Mouse (Mus musculus) gastrocnemius, postnatal 36 days (tissue): Measurements from ENCODE around the gene Cryzl1. TPM values are rescaled to one million over a fixed set of nuclear protein-coding genes. Genes with fewer than 3 reads are reported as not detected.

ENCODE experiments used
- DNase-seq, 2 experiments: peaks; one replicate each; pipeline ENCODE4 v3.0.0; 2022
- intact Hi-C: fragments of 180-260 bp; cut with DNase I; formaldehyde crosslinking; loops from one replicate; pipeline ENCODE4 v1.15.1; 2025
- long read RNA-seq, 2 experiments: library from polyadenylated mRNA; stranded (forward); transcript quantifications; one replicate each; pipeline ENCODE4 v2.0.0; 2021
- total RNA-seq, 2 experiments: library from RNA; stranded (reverse); gene quantifications; 2 replicates each; pipeline ENCODE4 v1.2.3; 2021

Cryzl1 gene
- total RNA-seq = 10 to 100 TPM; 12.7 to 17.0 TPM
- long read RNA-seq, experiment 1, transcript Cryzl1-201 (13 exons, 1,965 nt) = major isoform, 11 of 23 reads
- long read RNA-seq, experiment 1, partial matches to known transcripts = 7 of 23 reads
- long read RNA-seq, experiment 1, other reads (novel, unspliced or antisense) = 4 of 23 reads
- long read RNA-seq, experiment 2, transcript Cryzl1-201 (13 exons, 1,965 nt) = major isoform, 21 of 42 reads
- long read RNA-seq, experiment 2, partial matches to known transcripts = 6 of 42 reads
- long read RNA-seq, experiment 2, other reads (novel, unspliced or antisense) = 12 of 42 reads

- intact Hi-C loops = loop anchor here (10.0 kb wide), 1 partner anchor 576 kb away; the partner anchor contains the start of gene Smim11
- DNase-seq = peak; percentile 96 to 98
These were observed at the start of gene Cryzl1 for GRCm38 (mm10) chr16:91728123-91729065. TSS of gene Cryzl1 (minus strand) at chr16:91728975.

GRCm38 (mm10) chr16:91772586-91772985 is 43.8 kb upstream of the Cryzl1 start:
- peak in 1 of 2 experiments; percentile 8 for DNase-seq
- intact Hi-C loops = no loop called here

- peak in 1 of 2 experiments; percentile 6 for DNase-seq
- intact Hi-C loops = no loop called here
These were observed 42.6 kb upstream of the Cryzl1 start for GRCm38 (mm10) chr16:91771334-91771733.

GRCm38 (mm10) chr16:91770662-91771061 is 41.9 kb upstream of the Cryzl1 start:
- intact Hi-C loops = no loop called here
- peak in 1 of 2 experiments; percentile 7 for DNase-seq

- intact Hi-C loops = loop anchor here (5.0 kb wide), 1 partner anchor 32 kb away; no protein-coding TSS in a partner anchor
- DNase-seq = peak in 1 of 2 experiments; percentile 7
These were observed 41.1 kb upstream of the Cryzl1 start for GRCm38 (mm10) chr16:91769911-91770310.

- DNase-seq = peak; percentile 32 to 37
- intact Hi-C loops = loop anchor here (5.0 kb wide), 1 partner anchor 34 kb away; no protein-coding TSS in a partner anchor
These were observed 39.8 kb upstream of the Cryzl1 start for GRCm38 (mm10) chr16:91768586-91768985.

- intact Hi-C loops = loop anchor here (5.0 kb wide), 1 partner anchor 35 kb away; no protein-coding TSS in a partner anchor
- DNase-seq = peak; percentile 57 to 76
These were observed 38.5 kb upstream of the Cryzl1 start for GRCm38 (mm10) chr16:91767165-91767701.

GRCm38 (mm10) chr16:91765816-91766210 is 37.0 kb upstream of the Cryzl1 start:
- DNase-seq = no peak
- intact Hi-C loops = loop anchor here (2.0 to 5.0 kb wide), 2 partner anchors 31 to 36 kb away; no protein-coding TSS in a partner anchor

- DNase-seq = no peak
- intact Hi-C loops = loop anchor here (2.0 to 5.0 kb wide), 2 partner anchors 30 to 37 kb away; no protein-coding TSS in a partner anchor
These were observed 36.5 kb upstream of the Cryzl1 start for GRCm38 (mm10) chr16:91765121-91765815.

GRCm38 (mm10) chr16:91764414-91764813 is 35.6 kb upstream of the Cryzl1 start:
- peak in 1 of 2 experiments; percentile 3 for DNase-seq
- intact Hi-C loops = loop anchor here (2.0 kb wide), 1 partner anchor 30 kb away; no protein-coding TSS in a partner anchor

GRCm38 (mm10) chr16:91763975-91764374 is 35.2 kb upstream of the Cryzl1 start:
- intact Hi-C loops = loop anchor here (2.0 kb wide), 1 partner anchor 29 kb away; no protein-coding TSS in a partner anchor
- DNase-seq = peak in 1 of 2 experiments; percentile 9

- intact Hi-C loops = no loop called here
- DNase-seq = peak in 1 of 2 experiments; percentile 6
These were observed 33.7 kb upstream of the Cryzl1 start for GRCm38 (mm10) chr16:91762476-91762875.

GRCm38 (mm10) chr16:91761761-91762160 is 33.0 kb upstream of the Cryzl1 start:
- intact Hi-C loops = no loop called here
- peak in 1 of 2 experiments; percentile 5 for DNase-seq

- intact Hi-C loops = no loop called here
- DNase-seq = peak in 1 of 2 experiments; percentile 4
These were observed 32.4 kb upstream of the Cryzl1 start for GRCm38 (mm10) chr16:91761202-91761601.

- intact Hi-C loops = no loop called here
- DNase-seq = no peak
These were observed 26.2 kb upstream of the Cryzl1 start for GRCm38 (mm10) chr16:91754957-91755356.

GRCm38 (mm10) chr16:91753611-91754010 is 24.8 kb upstream of the Cryzl1 start:
- intact Hi-C loops = no loop called here
- DNase-seq = no peak

- peak in 1 of 2 experiments; percentile 10 for DNase-seq
- intact Hi-C loops = no loop called here
These were observed 23.0 kb upstream of the Cryzl1 start for GRCm38 (mm10) chr16:91751644-91752385.

GRCm38 (mm10) chr16:91747567-91747966 is 18.8 kb upstream of the Cryzl1 start:
- intact Hi-C loops = no loop called here
- DNase-seq = peak in 1 of 2 experiments; percentile 8
